ENCODE assay signal across 8 mouse cellular contexts in the genomic region with DNA sequence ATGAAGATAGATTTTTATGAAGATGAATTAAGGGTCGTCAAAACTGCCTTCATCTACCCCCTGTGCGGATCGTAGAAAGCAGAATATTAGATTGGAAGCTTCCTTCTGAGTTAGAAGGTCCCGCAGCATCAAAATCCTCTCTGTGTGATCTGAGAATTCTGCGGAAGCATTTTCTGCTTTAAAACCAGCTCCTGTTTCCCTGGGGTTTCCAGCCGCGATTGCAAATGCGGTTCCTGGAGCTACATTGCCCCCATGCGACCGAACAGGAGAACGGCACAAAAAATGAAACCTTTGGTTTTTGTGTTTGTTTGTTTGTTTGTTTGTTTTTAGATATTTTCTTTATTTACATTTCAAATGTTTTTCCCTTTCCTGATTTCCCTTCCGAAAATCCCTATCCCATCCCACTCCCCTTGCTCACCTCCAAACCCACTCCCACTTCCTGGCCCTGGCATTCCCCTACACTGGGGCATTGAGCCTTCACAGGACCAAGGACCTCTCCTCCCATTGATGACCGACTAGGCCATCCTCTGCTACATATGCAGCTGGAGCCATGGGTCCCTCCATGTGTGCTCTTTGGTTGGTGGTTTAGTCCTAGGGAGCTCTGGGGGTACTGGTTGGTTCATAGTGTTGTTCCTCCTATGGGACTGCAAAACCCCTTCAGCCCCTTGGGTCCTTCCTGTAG. TPM values are rescaled to one million over a fixed set of nuclear protein-coding genes. Genes with fewer than 3 reads are reported as not detected.
DNase-seq lines count a peak whose midpoint lies in the region; ATAC-seq and TF ChIP-seq lines count a peak whose summit lies in the region.
"Not testable (repeated sequence)": the region's sequence is repeated elsewhere in the genome, so short reads cannot be mapped to it uniquely, and the experiment has no call there.

No protein-coding gene starts in this region.

- H3K27ac ChIP-seq in forebrain, embryonic 10.5 days; heart, embryonic 16.5 days (ENCODE audit: low read length); kidney, embryonic 16.5 days (ENCODE audit: low read length); midbrain, postnatal 0 days (ENCODE audit: low read depth, low read length); small intestine, adult 2 months (ENCODE audit: insufficient read depth, low read depth, low read length): not testable (repeated sequence)

- not testable (repeated sequence) for H3K9me3 ChIP-seq in forebrain, embryonic 10.5 days; heart, embryonic 16.5 days (replicated peaks; ENCODE audit: control insufficient read depth, low read length); kidney, embryonic 16.5 days (ENCODE audit: low read length); midbrain, postnatal 0 days (ENCODE audit: low read length)

- not testable (repeated sequence) for H3K4me3 ChIP-seq in forebrain, embryonic 10.5 days; heart, embryonic 16.5 days (ENCODE audit: low read length); kidney, embryonic 16.5 days (ENCODE audit: low read length); midbrain, postnatal 0 days (ENCODE audit: low read depth, low read length); small intestine, adult 2 months (ENCODE audit: low read depth, low read length)

- H3K36me3 ChIP-seq in forebrain, embryonic 10.5 days (replicated peaks); heart, embryonic 16.5 days (ENCODE audit: control insufficient read depth, insufficient read depth); kidney, embryonic 16.5 days (ENCODE audit: insufficient read depth, low read length); midbrain, postnatal 0 days (ENCODE audit: insufficient read depth, low read length); small intestine, adult 2 months (ENCODE audit: control insufficient read depth, insufficient read depth, low read length): not testable (repeated sequence)

- H3K9ac ChIP-seq in heart, embryonic 16.5 days (ENCODE audit: low read length); kidney, embryonic 16.5 days (replicated peaks; ENCODE audit: low read length); midbrain, postnatal 0 days (replicated peaks; ENCODE audit: low read length, poor library complexity, severe bottlenecking): not testable (repeated sequence)

- intact Hi-C loops in left cerebral cortex, postnatal 4 days (cut with DNase I): loop anchor here (1.0 to 10.0 kb wide), 3 partner anchors 312 to 760 kb away; partner anchors contain the start of gene Ndst3

- TF ChIP-seq CTCF in midbrain, postnatal 0 days (IDR thresholded peaks at IDR 0.05): peak; percentile 92
- TF ChIP-seq CTCF in small intestine, adult 2 months (IDR thresholded peaks at IDR 0.05; ENCODE audit: extremely low read depth, insufficient read length, insufficient replicate concordance, low read depth, low read length): peak; percentile 58; the same call in 1 of the 2 replicates

- H3K4me1 ChIP-seq in forebrain, embryonic 10.5 days: peaks cover 12% of the 10 kb centered on the region; the same call in 1 of the 2 replicates
- not testable (repeated sequence) for H3K4me1 ChIP-seq in heart, embryonic 16.5 days (ENCODE audit: control insufficient read depth, insufficient read depth, low read length); kidney, embryonic 16.5 days (ENCODE audit: insufficient read depth, low read length); midbrain, postnatal 0 days (ENCODE audit: insufficient read depth, low read length); small intestine, adult 2 months (ENCODE audit: control insufficient read depth, insufficient read depth, insufficient read length, low read length)

- 0 out of 2 replicates have a peak overlapping the region, but pooled peaks have one; percentile 25 for H3K4me2 ChIP-seq in heart, embryonic 16.5 days (ENCODE audit: low read depth, low read length)
- H3K4me2 ChIP-seq in kidney, embryonic 16.5 days (replicated peaks; ENCODE audit: low read depth, low read length): not testable (repeated sequence)
- H3K4me2 ChIP-seq in midbrain, postnatal 0 days (ENCODE audit: low read depth, low read length, poor library complexity, severe bottlenecking): peak overlapping the region; percentile 39

- not testable (repeated sequence) for ATAC-seq in heart, embryonic 16.5 days (replicated peaks; ENCODE audit: extremely low read depth, insufficient read depth, low FRiP score); midbrain, postnatal 0 days (ENCODE audit: low FRiP score)
- peak; percentile 27; the same call in 1 of the 2 replicates for ATAC-seq in kidney, embryonic 16.5 days (ENCODE audit: low FRiP score, low TSS enrichment)

- not testable (repeated sequence) for H3K27me3 ChIP-seq in forebrain, embryonic 10.5 days (ENCODE audit: poor library complexity, severe bottlenecking); heart, embryonic 16.5 days (ENCODE audit: control insufficient read depth, insufficient read depth, low read length); kidney, embryonic 16.5 days (ENCODE audit: insufficient read depth, low read length); midbrain, postnatal 0 days (ENCODE audit: insufficient read depth, low read length); small intestine, adult 2 months (ENCODE audit: control insufficient read depth, insufficient read depth, low read length)

- TF ChIP-seq POLR2A in small intestine, adult 2 months (IDR thresholded peaks at IDR 0.05; ENCODE audit: low read depth, low read length): not testable (repeated sequence)

- DNase-seq in MN1 (ENCODE audit: low spot score): peak; percentile 20
- peak; percentile 65 to 80 for DNase-seq in cerebellum, adult 18-20 months
- DNase-seq in forebrain, embryonic 10.5 days (ENCODE audit: extremely low spot score, low spot score): peak; percentile 44
- DNase-seq in left cerebral cortex, postnatal 4 days: peak; percentile 75
- DNase-seq in midbrain, postnatal 0 days (ENCODE audit: low spot score): peak; percentile 86

- WGBS in forebrain, embryonic 10.5 days: 15% methylated on average over 13 of the region's 13 CpGs
- 15% methylated on average over 13 of the region's 13 CpGs for WGBS in heart, embryonic 16.5 days
- 9% methylated on average over 13 of the region's 13 CpGs for WGBS in kidney, embryonic 16.5 days
- 8% methylated on average over 13 of the region's 13 CpGs for WGBS in midbrain, postnatal 0 days
- 13% methylated on average over 13 of the region's 13 CpGs for WGBS in small intestine, adult 2 months

RNA-seq across cellular contexts. Expression of gene Tram1l1, which starts 45.6 kb away (rescaled TPM):
- 12.9 and 13.4 TPM in 2 replicates for polyA plus RNA-seq in forebrain, embryonic 10.5 days (2016; fragmentation: Nextera tagmentation; extraction: Ambion mirVana)
- polyA plus RNA-seq in heart, embryonic 16.5 days (2015; fragmentation: Nextera tagmentation; extraction: Ambion mirVana): 2.4 and 2.5 TPM in 2 replicates
- 6.8 and 7.8 TPM in 2 replicates for polyA plus RNA-seq in kidney, embryonic 16.5 days (2015; fragmentation: Nextera tagmentation; extraction: Ambion mirVana)
- 10 to 100 TPM; 18.0 to 18.1 TPM for total RNA-seq in left cerebral cortex, postnatal 4 days (2021)
- 20.1 and 28.5 TPM in 2 replicates for total RNA-seq in midbrain, postnatal 0 days (2014; rRNA removed)
- 47.3 and 48.6 TPM in 2 replicates for polyA plus RNA-seq in midbrain, postnatal 0 days (2015; fragmentation: Nextera tagmentation; extraction: Ambion mirVana)
- 0.10 and 0.19 TPM in 2 replicates for polyA plus RNA-seq in small intestine, adult 2 months (2012; rRNA removed)

Comparison
In these comparisons a context has a peak if more than half of its experiments do, and no peak if none do; other contexts are left out.
1. DNase-seq: peak in every context shown above with its lines; median percentile 86 in midbrain, postnatal 0 days; 75 in left cerebral cortex, postnatal 4 days; 72 in cerebellum, adult 18-20 months; 44 in forebrain, embryonic 10.5 days; 20 in MN1.